In the genomic region with DNA sequence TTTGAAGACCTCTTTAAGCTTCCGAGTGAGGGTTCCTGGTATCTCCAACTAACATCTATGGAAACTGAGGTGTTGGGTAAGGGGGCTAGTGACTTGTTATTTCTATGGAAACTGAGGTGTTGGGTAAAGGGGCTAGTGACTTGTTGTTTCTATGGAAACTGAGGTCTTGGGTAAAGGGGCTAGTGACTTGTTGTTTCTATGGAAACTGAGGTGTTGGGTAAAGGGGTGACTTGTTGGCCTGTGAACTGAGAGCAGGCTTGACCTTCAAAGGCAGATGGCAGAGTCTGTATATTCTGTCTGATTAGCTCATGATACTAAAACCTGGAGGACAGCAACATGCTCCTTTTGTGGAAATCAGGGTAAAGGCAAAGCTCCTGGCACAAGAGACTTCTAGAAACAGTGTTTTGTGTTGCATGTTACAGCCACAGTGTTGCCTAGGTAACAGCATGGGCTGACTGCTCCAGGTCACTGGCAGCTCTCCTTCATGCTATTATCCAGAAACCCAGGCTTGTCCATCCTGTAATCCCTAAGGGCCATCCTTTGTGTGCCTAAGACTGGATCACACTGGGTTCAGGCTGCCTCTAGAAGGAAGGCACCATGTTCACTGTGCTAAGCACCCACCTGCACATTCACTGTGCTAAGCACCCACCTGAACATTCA, we compare ENCODE assay signal across 28 mouse cellular contexts. TPM values are rescaled to one million over a fixed set of nuclear protein-coding genes. Genes with fewer than 3 reads are reported as not detected.
A peak's percentile ranks its signal among the peaks of the same experiment; 100 is the strongest.
DNase-seq lines count a peak whose midpoint lies in the region; ATAC-seq lines count a peak whose summit lies in the region.
"Had no signal": no experiment of that assay in that cellular context is flagged by ENCODE, and none has a peak within 500 bp of the region (broad histone marks: within the 10 kb centered on the region; RNA-seq: fewer than 3 reads in every experiment).

No protein-coding gene starts in this region.

- peaks cover 12% of the 10 kb centered on the region; the same call in 1 of the 2 replicates for H3K27me3 ChIP-seq in forebrain, embryonic 16.5 days (replicated peaks; ENCODE audit: control insufficient read depth, insufficient read depth, low read length)
- peaks cover 57% of the 10 kb centered on the region for H3K27me3 ChIP-seq in forebrain, embryonic 10.5 days (ENCODE audit: poor library complexity, severe bottlenecking)
- peaks cover 4% of the 10 kb centered on the region; the same call in 1 of the 2 replicates for H3K27me3 ChIP-seq in neural tube, embryonic 14.5 days (ENCODE audit: control insufficient read depth, insufficient read depth, low read length)
- peaks cover 61% of the 10 kb centered on the region for H3K27me3 ChIP-seq in midbrain, embryonic 13.5 days

- H3K4me3 ChIP-seq in forebrain, embryonic 16.5 days (replicated peaks; ENCODE audit: low read length) = no peak overlapping the region
- no peak overlapping the region for H3K4me3 ChIP-seq in forebrain, embryonic 10.5 days
- no peak overlapping the region for H3K4me3 ChIP-seq in neural tube, embryonic 14.5 days (ENCODE audit: low read depth, low read length)
- H3K4me3 ChIP-seq in midbrain, embryonic 13.5 days (replicated peaks) = no peak overlapping the region
- H3K4me3 ChIP-seq: gastrocnemius, adult 2 months; limb, embryonic 10.5 days had no signal

- no peak for DNase-seq in forebrain, embryonic 10.5 days (ENCODE audit: extremely low spot score, low spot score)
- DNase-seq in neural tube, embryonic 10.5 days (ENCODE audit: extremely low spot score, low spot score) = no peak
- no peak for DNase-seq in gastrocnemius, adult 8-10 months (ENCODE audit: low spot score in 2 of 2)
- no peak for DNase-seq in ovary, postnatal 14 days (ENCODE audit: low spot score)
- DNase-seq: adrenal gland, postnatal 25 days; cerebellum, adult 18-20 months; cerebellum, postnatal 36 days; gastrocnemius, adult 2 months; heart, postnatal 36 days; kidney, postnatal 4 days; layer of hippocampus, adult 9-11 months; lung, adult 18-20 months; lung, postnatal 14 days; right cerebral cortex, postnatal 14 days; thymus, postnatal 36 days had no signal

- H3K4me2 ChIP-seq in forebrain, embryonic 16.5 days (ENCODE audit: low read length) = no peak overlapping the region
- H3K4me2 ChIP-seq in neural tube, embryonic 14.5 days (ENCODE audit: low read depth, low read length) = no peak overlapping the region
- H3K4me2 ChIP-seq in midbrain, embryonic 13.5 days (replicated peaks) = no peak overlapping the region

- H3K27ac ChIP-seq in forebrain, embryonic 16.5 days (ENCODE audit: low read length) = no peak overlapping the region
- H3K27ac ChIP-seq in forebrain, embryonic 10.5 days = no peak overlapping the region
- H3K27ac ChIP-seq in neural tube, embryonic 14.5 days (ENCODE audit: low read depth, low read length) = no peak overlapping the region
- no peak overlapping the region for H3K27ac ChIP-seq in midbrain, embryonic 13.5 days
- H3K27ac ChIP-seq: gastrocnemius, adult 2 months; limb, embryonic 10.5 days had no signal

- no peaks in the 10 kb centered on the region for H3K9me3 ChIP-seq in forebrain, embryonic 16.5 days (ENCODE audit: control insufficient read depth, low read length)
- no peaks in the 10 kb centered on the region for H3K9me3 ChIP-seq in forebrain, embryonic 10.5 days
- H3K9me3 ChIP-seq in neural tube, embryonic 14.5 days (ENCODE audit: control insufficient read depth, low read length) = no peaks in the 10 kb centered on the region
- H3K9me3 ChIP-seq in midbrain, embryonic 13.5 days = no peaks in the 10 kb centered on the region
- H3K9me3 ChIP-seq: G1E; limb, embryonic 10.5 days had no signal

- H3K4me1 ChIP-seq in forebrain, embryonic 16.5 days (replicated peaks; ENCODE audit: control insufficient read depth, insufficient read depth, low read length) = no peaks in the 10 kb centered on the region
- peaks cover 6% of the 10 kb centered on the region for H3K4me1 ChIP-seq in forebrain, embryonic 10.5 days
- no peaks in the 10 kb centered on the region for H3K4me1 ChIP-seq in neural tube, embryonic 14.5 days (ENCODE audit: control insufficient read depth, insufficient read depth, low read length)
- H3K4me1 ChIP-seq in midbrain, embryonic 13.5 days (replicated peaks) = peaks cover 3% of the 10 kb centered on the region; the same call in 1 of the 2 replicates
- H3K4me1 ChIP-seq: limb, embryonic 10.5 days had no signal

- no peak overlapping the region for H3K9ac ChIP-seq in forebrain, embryonic 16.5 days (replicated peaks; ENCODE audit: low read depth, low read length)
- H3K9ac ChIP-seq in neural tube, embryonic 14.5 days (replicated peaks; ENCODE audit: low read depth, low read length) = no peak overlapping the region
- no peak overlapping the region for H3K9ac ChIP-seq in midbrain, embryonic 13.5 days (replicated peaks)

- peak; percentile 29; the same call in 1 of the 2 replicates for ATAC-seq in forebrain, embryonic 16.5 days
- peak; percentile 36; the same call in 1 of the 2 replicates for ATAC-seq in neural tube, embryonic 14.5 days (ENCODE audit: low read depth)
- peak; percentile 58 for ATAC-seq in midbrain, embryonic 13.5 days
- ATAC-seq: intestine, embryonic 16.5 days had no signal

- 74% methylated on average over 1 of the region's 1 CpGs for WGBS in forebrain, embryonic 16.5 days
- WGBS in forebrain, embryonic 10.5 days = 75% methylated on average over 1 of the region's 1 CpGs
- 80% methylated on average over 1 of the region's 1 CpGs for WGBS in neural tube, embryonic 14.5 days
- 76% methylated on average over 1 of the region's 1 CpGs for WGBS in midbrain, embryonic 13.5 days

- H3K36me3 ChIP-seq in forebrain, embryonic 16.5 days (ENCODE audit: control insufficient read depth, insufficient read depth) = no peaks in the 10 kb centered on the region
- H3K36me3 ChIP-seq in forebrain, embryonic 10.5 days (replicated peaks) = no peaks in the 10 kb centered on the region
- H3K36me3 ChIP-seq in neural tube, embryonic 14.5 days (ENCODE audit: control insufficient read depth, insufficient read depth, low read length) = no peaks in the 10 kb centered on the region
- H3K36me3 ChIP-seq in midbrain, embryonic 13.5 days = no peaks in the 10 kb centered on the region
- H3K36me3 ChIP-seq: G1E; limb, embryonic 10.5 days had no signal

RNA-seq across cellular contexts. Expression of a gene that starts 25.6 kb away (rescaled TPM):
- not detected in 2 replicates for polyA plus RNA-seq in forebrain, embryonic 16.5 days (2015; fragmentation: Nextera tagmentation; extraction: Ambion mirVana)
- polyA plus RNA-seq in forebrain, embryonic 10.5 days (2016; fragmentation: Nextera tagmentation; extraction: Ambion mirVana) = not detected in 2 replicates
- polyA plus RNA-seq in neural tube, embryonic 14.5 days (2014; fragmentation: Nextera tagmentation; extraction: Ambion mirVana) = 0.23 TPM in 1 of 2 replicates, not detected in the other
- 0.70 and 0.71 TPM in 2 replicates for polyA plus RNA-seq in midbrain, embryonic 13.5 days (2015; fragmentation: Nextera tagmentation; extraction: Ambion mirVana)
- total RNA-seq in gastrocnemius, adult 8-10 months (2022) = not detected
- total RNA-seq: adrenal gland, postnatal 25 days; G1E; gastrocnemius, adult 2 months; granulocyte monocyte progenitor cell, adult 5-6 weeks; heart, postnatal 36 days; left cerebral cortex, adult 8-10 months; liver, adult 2 months; megakaryocyte-erythroid progenitor cell, adult 5-6 weeks had no signal
- polyA plus RNA-seq: G1E; heart, embryonic 14.5 days; kidney, embryonic 14.5 days; limb, embryonic 10.5 days; liver, adult 2 months; stomach, embryonic 14.5 days had no signal

RNA-seq across cellular contexts. Expression of a gene that starts 48.6 kb away (rescaled TPM):
- 7.8 and 7.9 TPM in 2 replicates for polyA plus RNA-seq in forebrain, embryonic 16.5 days (2015; fragmentation: Nextera tagmentation; extraction: Ambion mirVana)
- polyA plus RNA-seq in forebrain, embryonic 10.5 days (2016; fragmentation: Nextera tagmentation; extraction: Ambion mirVana) = 15.2 and 16.1 TPM in 2 replicates
- 8.5 TPM in 2 replicates for polyA plus RNA-seq in neural tube, embryonic 14.5 days (2014; fragmentation: Nextera tagmentation; extraction: Ambion mirVana)
- 7.7 and 8.1 TPM in 2 replicates for polyA plus RNA-seq in midbrain, embryonic 13.5 days (2015; fragmentation: Nextera tagmentation; extraction: Ambion mirVana)
- 10 to 100 TPM; 16.8 to 18.0 (median 17.5) TPM for total RNA-seq in gastrocnemius, adult 8-10 months (2022)
- total RNA-seq: G1E had no signal
- polyA plus RNA-seq: G1E had no signal
